Mouse (Mus musculus): ENCODE results near the gene Atf6b. TPM values are rescaled to one million over a fixed set of nuclear protein-coding genes. Genes with fewer than 3 reads are reported as not detected.

The Atf6b gene
- polyA plus RNA-seq, 1 experiment = 27.9 TPM

DNA sequence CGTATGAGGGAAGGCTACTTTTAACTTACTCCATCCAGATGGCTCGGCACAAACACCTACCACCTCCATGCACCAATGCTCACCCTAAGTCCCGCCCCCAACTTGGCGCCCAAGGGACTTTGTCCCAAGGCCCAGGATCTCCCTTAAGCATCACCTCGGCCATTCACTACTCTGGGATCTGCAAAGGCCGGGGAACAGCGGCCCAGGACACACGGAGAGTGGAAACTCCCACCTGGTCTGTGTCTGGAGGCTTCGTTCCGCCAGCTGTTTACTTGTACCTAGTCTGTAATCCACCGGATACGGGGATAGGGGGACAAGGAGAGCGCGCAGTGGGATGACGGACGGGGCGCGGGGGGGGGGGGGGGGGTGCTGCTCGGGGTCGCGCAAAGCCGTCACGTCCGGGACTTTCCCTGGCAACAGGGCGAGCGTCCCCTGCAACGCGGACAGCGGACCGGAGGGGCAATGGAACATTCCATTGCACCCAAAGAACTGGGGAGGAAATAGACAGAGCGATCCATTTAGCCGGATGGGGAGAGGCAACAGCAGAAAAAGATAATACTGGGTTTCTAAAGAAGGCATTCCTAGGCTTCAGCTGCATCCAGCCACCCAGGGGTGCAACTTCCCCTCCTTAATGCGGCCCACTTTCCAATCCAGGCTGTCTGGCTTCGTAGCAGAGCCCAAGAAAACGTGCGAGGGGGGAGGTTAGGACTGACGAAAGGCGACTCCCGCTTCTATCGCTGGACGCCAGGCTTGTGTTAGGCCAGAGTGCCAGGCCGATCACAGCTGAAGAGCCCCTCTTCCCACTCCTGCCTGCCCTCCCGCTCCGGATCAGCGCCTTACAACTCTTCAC, 19.6 kb upstream of the Atf6b start:
- peak; percentile 48; the same call in 1 of the 2 replicates for TF ChIP-seq POLR2A (IDR thresholded peaks at IDR 0.05; ENCODE audit: control insufficient read depth, low read depth, low read length)
- TF ChIP-seq CTCF (IDR thresholded peaks at IDR 0.05; ENCODE audit: control insufficient read depth, insufficient read depth, insufficient replicate concordance, low read depth, low read length) = no peak
- no peaks in the 10 kb centered on the region for H3K36me3 ChIP-seq (ENCODE audit: control insufficient read depth, insufficient read depth, low read length)
- peaks cover 48% of the 10 kb centered on the region for H3K4me1 ChIP-seq (ENCODE audit: control insufficient read depth, insufficient read depth, low read length)
- peak overlapping the region; percentile 92 for H3K27ac ChIP-seq (ENCODE audit: control insufficient read depth, insufficient read depth, low read depth, low read length)
- H3K27me3 ChIP-seq (ENCODE audit: control insufficient read depth, insufficient read depth, low read length) = peaks cover 5% of the 10 kb centered on the region; the same call in 1 of the 2 replicates
- peak overlapping the region; percentile 94 for H3K4me3 ChIP-seq (ENCODE audit: control insufficient read depth, low read depth, low read length)

DNA sequence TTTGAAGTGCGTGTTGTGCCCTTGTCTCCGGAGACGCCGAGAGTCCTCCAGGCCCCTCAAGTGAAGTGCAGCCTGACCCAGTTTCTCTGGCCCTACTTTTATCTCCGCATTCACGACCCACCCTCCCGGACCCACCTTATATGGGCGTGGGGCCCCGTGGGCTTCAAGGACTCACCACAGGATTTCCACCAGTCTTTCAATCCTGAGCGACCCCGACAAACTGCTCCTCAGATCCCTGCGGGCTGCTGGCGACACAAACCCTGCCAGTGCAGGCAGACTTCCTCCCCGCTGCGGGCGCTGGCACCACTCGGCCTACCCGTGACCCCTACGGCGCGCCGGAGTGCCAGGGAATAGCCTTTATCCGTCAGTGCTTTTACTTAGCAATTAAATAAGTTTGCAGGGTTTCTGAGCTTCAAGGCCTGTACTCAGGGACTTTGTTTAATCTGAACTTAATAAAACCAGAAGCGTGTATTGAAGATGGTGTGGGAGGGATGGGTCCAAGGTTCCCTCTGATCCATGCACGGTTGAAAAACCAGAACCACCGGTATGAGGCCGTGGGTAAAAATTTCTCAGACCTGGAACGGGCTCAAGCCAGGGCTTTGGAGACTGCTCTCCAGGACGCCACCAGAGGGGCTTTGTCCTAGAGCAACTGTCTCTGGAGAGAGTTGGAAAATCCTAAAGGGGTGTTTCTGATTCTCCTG, 18.9 kb upstream of the Atf6b start, which contains the start of gene Ppt2:
TSS of gene Ppt2 (minus strand) at position 568 of the 701 bp plus-strand sequence.
- TF ChIP-seq CTCF (IDR thresholded peaks at IDR 0.05; ENCODE audit: control insufficient read depth, insufficient read depth, insufficient replicate concordance, low read depth, low read length) = no peak
- no peak for TF ChIP-seq POLR2A (IDR thresholded peaks at IDR 0.05; ENCODE audit: control insufficient read depth, low read depth, low read length)
- Histone ChIP-seq H3K4me3 (ENCODE audit: control insufficient read depth, low read depth, low read length) (peak within 1 kb of the TSS; percentile 94), H3K4me1 (ENCODE audit: control insufficient read depth, insufficient read depth, low read length) (peaks cover 51% of the 10 kb centered on the region), H3K27ac (ENCODE audit: control insufficient read depth, insufficient read depth, low read depth, low read length) (peak within 1 kb of the TSS; percentile 92), H3K36me3 (ENCODE audit: control insufficient read depth, insufficient read depth, low read length) (no peaks in the 10 kb centered on the region), H3K27me3 (ENCODE audit: control insufficient read depth, insufficient read depth, low read length) (peaks cover 5% of the 10 kb centered on the region; the same call in 1 of the 2 replicates)

DNA sequence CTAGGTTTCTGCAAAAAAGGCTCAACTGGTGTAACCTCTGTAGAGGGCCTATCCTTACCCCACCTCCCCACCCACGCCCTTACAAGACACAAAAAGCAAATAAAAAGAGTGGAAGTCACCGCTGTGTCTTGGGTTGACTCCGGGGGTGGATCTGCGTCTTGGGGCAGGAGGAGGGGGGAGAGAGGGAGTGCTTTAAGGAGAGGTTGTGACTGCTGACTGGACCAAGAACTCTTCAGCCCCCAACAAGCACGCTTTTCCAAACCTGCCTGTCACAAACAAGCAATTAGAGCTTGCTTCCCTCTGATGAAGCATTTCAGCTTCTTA, 18.3 kb upstream of the Atf6b start:
- H3K27ac ChIP-seq (ENCODE audit: control insufficient read depth, insufficient read depth, low read depth, low read length) = no peak overlapping the region
- peaks cover 5% of the 10 kb centered on the region; the same call in 1 of the 2 replicates for H3K27me3 ChIP-seq (ENCODE audit: control insufficient read depth, insufficient read depth, low read length)
- TF ChIP-seq CTCF (IDR thresholded peaks at IDR 0.05; ENCODE audit: control insufficient read depth, insufficient read depth, insufficient replicate concordance, low read depth, low read length) (no peak), POLR2A (IDR thresholded peaks at IDR 0.05; ENCODE audit: control insufficient read depth, low read depth, low read length) (no peak)
- H3K4me3 ChIP-seq (ENCODE audit: control insufficient read depth, low read depth, low read length) = no peak overlapping the region
- no peaks in the 10 kb centered on the region for H3K36me3 ChIP-seq (ENCODE audit: control insufficient read depth, insufficient read depth, low read length)
- peaks cover 51% of the 10 kb centered on the region for H3K4me1 ChIP-seq (ENCODE audit: control insufficient read depth, insufficient read depth, low read length)

DNA sequence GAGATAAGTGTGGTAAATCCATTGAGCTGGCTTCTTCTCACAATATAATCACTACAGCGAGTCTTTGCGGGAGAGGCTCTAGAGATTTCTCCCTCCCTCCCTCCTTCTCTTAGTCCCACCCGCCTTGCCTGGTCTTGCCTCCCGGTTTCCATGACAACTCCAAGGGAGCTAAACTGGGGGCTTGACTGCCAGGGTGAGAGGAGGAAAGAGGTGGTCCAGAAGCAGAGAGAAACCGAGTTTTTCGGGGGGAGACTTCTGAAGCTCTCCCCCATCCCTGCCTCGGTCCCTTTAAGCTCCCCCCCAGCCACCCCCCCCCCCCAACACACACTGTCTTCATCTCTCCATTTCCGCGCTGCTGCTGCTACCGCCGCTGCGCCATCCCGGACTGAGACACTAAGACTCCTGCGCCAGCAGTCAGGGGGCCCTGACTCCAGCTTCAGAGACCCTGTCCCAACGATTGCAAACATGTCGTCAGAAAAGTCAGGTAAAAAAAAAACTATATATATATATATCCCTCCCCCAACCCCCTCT, 17.7 kb upstream of the Atf6b start, which contains the start of gene Prrt1:
TSS of gene Prrt1 (plus strand) at position 313 of the 531 bp plus-strand sequence.
- peaks cover 51% of the 10 kb centered on the region for H3K4me1 ChIP-seq (ENCODE audit: control insufficient read depth, insufficient read depth, low read length)
- TF ChIP-seq CTCF (IDR thresholded peaks at IDR 0.05; ENCODE audit: control insufficient read depth, insufficient read depth, insufficient replicate concordance, low read depth, low read length) (no peak), POLR2A (IDR thresholded peaks at IDR 0.05; ENCODE audit: control insufficient read depth, low read depth, low read length) (no peak)
- no peaks in the 10 kb centered on the region for H3K36me3 ChIP-seq (ENCODE audit: control insufficient read depth, insufficient read depth, low read length)
- peak within 1 kb of the TSS; percentile 92; the same call in 1 of the 2 replicates for H3K27ac ChIP-seq (ENCODE audit: control insufficient read depth, insufficient read depth, low read depth, low read length)
- H3K4me3 ChIP-seq (ENCODE audit: control insufficient read depth, low read depth, low read length) = peak within 1 kb of the TSS; percentile 94
- peaks cover 5% of the 10 kb centered on the region; the same call in 1 of the 2 replicates for H3K27me3 ChIP-seq (ENCODE audit: control insufficient read depth, insufficient read depth, low read length)

DNA sequence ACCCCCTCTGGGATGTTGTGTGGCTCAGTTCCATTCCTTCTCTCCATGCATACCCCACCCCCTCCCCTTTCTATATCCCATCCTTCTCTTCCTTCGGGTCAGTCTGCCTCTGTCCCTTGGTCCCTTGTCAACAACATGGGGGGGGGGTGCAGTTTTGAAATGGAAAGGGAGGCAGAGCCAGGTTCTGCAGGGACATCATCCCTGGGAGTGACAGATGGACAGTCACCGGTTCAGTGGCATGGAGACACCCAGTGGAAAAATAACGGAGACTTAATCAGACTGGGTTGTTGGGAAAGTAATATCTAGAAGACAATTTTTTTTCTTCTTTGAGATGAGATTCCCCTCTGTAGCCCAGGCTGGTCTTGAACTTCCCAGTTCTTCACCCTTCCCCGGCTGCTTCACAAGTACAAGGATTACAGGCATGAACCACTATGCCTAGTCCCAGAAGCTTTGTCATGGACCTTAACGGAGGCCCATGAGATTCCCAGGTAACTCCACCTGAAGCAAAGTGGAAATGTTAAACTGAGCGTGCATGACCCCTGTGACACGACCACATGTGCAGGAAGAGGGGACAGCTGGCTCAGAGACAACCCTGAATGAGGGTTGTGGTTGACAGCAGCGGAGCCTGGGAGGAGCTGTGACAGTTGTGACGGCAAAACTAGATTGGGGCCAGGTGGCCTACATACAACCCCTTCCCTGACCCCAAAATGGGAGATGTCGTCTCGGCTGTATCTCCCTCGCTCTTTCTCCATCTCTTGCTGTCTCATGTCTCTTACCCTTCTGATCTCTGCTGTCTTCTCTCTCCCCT, 16.9 kb upstream of the Atf6b start:
- Histone ChIP-seq H3K4me1 (ENCODE audit: control insufficient read depth, insufficient read depth, low read length) (peaks cover 51% of the 10 kb centered on the region), H3K27ac (ENCODE audit: control insufficient read depth, insufficient read depth, low read depth, low read length) (no peak overlapping the region), H3K36me3 (ENCODE audit: control insufficient read depth, insufficient read depth, low read length) (no peaks in the 10 kb centered on the region), H3K4me3 (ENCODE audit: control insufficient read depth, low read depth, low read length) (peak overlapping the region; percentile 50), H3K27me3 (ENCODE audit: control insufficient read depth, insufficient read depth, low read length) (peaks cover 5% of the 10 kb centered on the region; the same call in 1 of the 2 replicates)
- TF ChIP-seq POLR2A (IDR thresholded peaks at IDR 0.05; ENCODE audit: control insufficient read depth, low read depth, low read length) = no peak
- no peak for TF ChIP-seq CTCF (IDR thresholded peaks at IDR 0.05; ENCODE audit: control insufficient read depth, insufficient read depth, insufficient replicate concordance, low read depth, low read length)

DNA sequence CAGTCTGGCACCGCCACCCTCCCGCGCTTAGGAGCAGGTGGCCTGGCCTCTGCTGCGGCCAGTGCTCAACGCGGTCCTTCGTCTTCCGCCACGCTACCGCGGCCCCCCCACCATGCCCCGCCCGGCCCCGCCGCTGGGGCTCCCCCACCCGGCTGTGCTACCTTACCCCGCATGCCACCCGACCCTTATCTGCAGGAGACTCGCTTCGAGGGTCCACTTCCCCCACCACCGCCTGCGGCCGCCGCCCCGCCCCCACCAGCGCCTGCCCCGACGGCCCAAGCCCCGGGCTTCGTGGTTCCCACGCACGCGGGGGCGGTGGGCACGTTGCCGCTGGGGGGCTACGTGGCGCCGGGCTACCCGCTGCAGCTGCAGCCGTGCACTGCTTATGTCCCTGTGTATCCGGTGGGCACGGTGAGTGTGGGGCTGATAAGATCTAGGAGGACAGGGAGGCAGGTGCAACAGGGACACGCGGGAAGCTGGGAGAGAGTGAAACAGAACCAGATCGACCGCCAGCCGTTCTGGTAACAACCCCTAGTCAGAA, 16.1 kb upstream of the Atf6b start:
- Histone ChIP-seq H3K27ac (ENCODE audit: control insufficient read depth, insufficient read depth, low read depth, low read length) (no peak overlapping the region), H3K36me3 (ENCODE audit: control insufficient read depth, insufficient read depth, low read length) (no peaks in the 10 kb centered on the region), H3K4me3 (ENCODE audit: control insufficient read depth, low read depth, low read length) (peak overlapping the region; percentile 79), H3K27me3 (ENCODE audit: control insufficient read depth, insufficient read depth, low read length) (peaks cover 5% of the 10 kb centered on the region; the same call in 1 of the 2 replicates), H3K4me1 (ENCODE audit: control insufficient read depth, insufficient read depth, low read length) (peaks cover 47% of the 10 kb centered on the region)
- TF ChIP-seq POLR2A (IDR thresholded peaks at IDR 0.05; ENCODE audit: control insufficient read depth, low read depth, low read length) (no peak), CTCF (IDR thresholded peaks at IDR 0.05; ENCODE audit: control insufficient read depth, insufficient read depth, insufficient replicate concordance, low read depth, low read length) (no peak)
